Mouse (Mus musculus): ENCODE results near the gene Arid1a. TPM values are rescaled to one million over a fixed set of nuclear protein-coding genes. Genes with fewer than 3 reads are reported as not detected.

Arid1a gene
- polyA plus RNA-seq (2015; fragmentation: Nextera tagmentation; extraction: Ambion mirVana), result 26.9 and 28.7 TPM in 2 replicates

DNA sequence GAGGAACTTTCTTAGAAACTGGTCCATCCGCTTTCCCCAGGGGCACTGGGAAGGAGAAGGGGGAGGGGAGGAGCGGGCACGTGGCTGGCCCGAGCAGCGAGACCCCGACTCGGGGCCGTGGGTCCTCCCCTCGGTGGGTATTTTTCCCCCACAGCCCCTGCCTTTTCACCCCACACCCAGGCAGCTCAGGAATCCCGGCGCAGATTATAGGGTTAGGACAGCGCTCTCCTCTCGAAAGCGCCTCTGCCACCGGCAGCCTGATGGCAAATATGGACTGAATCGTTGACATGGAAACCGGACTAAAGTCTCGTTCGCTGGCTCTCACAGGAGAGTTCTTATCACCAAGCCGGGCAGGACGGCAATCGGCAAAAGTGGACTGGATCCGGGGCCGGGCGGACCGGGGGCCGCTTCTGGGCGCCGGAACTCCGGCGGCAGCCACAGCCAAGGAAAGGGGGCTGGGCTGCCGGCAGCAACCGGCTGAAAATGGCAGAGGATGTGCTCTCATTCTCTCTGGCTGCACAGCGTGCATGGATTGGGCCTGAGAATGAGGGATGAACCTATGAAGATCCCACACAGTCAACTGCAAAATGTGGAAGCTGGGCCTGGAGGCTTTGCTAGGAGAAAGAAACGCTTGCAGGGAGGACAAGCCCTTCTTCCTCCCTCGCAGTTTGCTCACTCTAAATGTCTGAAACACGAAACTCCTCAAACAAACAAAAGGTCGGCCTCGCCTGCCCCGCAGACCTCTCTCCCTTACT, at the start of gene Arid1a:
Gene Arid1a, minus strand, starts transcription at position 256 of the 755 bp plus-strand sequence.
- peak within 1 kb of the TSS; percentile 63 for H3K9ac ChIP-seq (replicated peaks)
- H3K36me3 ChIP-seq, result no peaks in the 10 kb centered on the region
- WGBS, result under 1% methylated on average over 40 of the region's 40 CpGs
- H3K27ac ChIP-seq (replicated peaks), result peak within 1 kb of the TSS; percentile 100
- peaks cover 22% of the 10 kb centered on the region for H3K4me1 ChIP-seq
- ATAC-seq (ENCODE audit: low FRiP score), result peak; percentile 60
- peak within 1 kb of the TSS; percentile 96 for H3K4me3 ChIP-seq (replicated peaks)
- no peaks in the 10 kb centered on the region for H3K9me3 ChIP-seq (replicated peaks)
- H3K27me3 ChIP-seq (replicated peaks), result no peaks in the 10 kb centered on the region
- peak within 1 kb of the TSS; percentile 94 for H3K4me2 ChIP-seq

- no peak for ATAC-seq (ENCODE audit: low FRiP score)
- 78% methylated on average over 15 of the region's 15 CpGs for WGBS
- H3K27ac ChIP-seq (replicated peaks), result no peak overlapping the region
These were observed 48.1 kb upstream of the Arid1a start for GRCm38 (mm10) chr4:133804401-133805263.

DNA sequence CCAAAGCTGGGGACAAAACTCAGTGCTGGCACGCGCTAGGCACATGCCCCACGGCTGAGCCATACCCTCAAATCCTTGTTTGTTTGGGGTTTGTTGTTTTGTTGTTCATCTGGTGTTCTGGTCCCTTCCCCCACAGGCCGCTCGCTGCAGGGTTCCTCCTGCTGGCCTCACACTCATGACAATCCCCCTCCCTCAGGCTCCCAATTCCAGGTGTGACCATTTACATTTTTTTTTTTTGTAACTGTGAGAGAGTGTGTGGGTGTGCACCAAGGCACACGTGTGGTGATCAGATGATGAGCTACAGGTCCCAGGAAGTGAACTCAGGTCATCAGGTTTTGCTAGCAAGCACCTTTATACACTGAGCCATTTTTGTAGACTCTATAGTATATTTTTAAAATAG, 44.0 kb upstream of the Arid1a start:
- no peak overlapping the region for H3K27ac ChIP-seq (replicated peaks)
- H3K4me3 ChIP-seq (replicated peaks), result no peak overlapping the region
- H3K36me3 ChIP-seq, result no peaks in the 10 kb centered on the region
- no peaks in the 10 kb centered on the region for H3K9me3 ChIP-seq (replicated peaks)
- WGBS, result 39% methylated on average over 4 of the region's 6 CpGs
- no peaks in the 10 kb centered on the region for H3K27me3 ChIP-seq (replicated peaks)
- no peak overlapping the region for H3K4me2 ChIP-seq
- H3K9ac ChIP-seq (replicated peaks), result no peak overlapping the region
- no peaks in the 10 kb centered on the region for H3K4me1 ChIP-seq
- no peak for ATAC-seq (ENCODE audit: low FRiP score)

More at GRCm38 (mm10) chr4:133804401-133805263, 48.1 kb upstream of the Arid1a start:
- H3K9me3 ChIP-seq (replicated peaks), result no peaks in the 10 kb centered on the region
- no peaks in the 10 kb centered on the region for H3K27me3 ChIP-seq (replicated peaks)
- H3K4me1 ChIP-seq, result no peaks in the 10 kb centered on the region
- H3K36me3 ChIP-seq, result no peaks in the 10 kb centered on the region
- no peak overlapping the region for H3K9ac ChIP-seq (replicated peaks)
- no peak overlapping the region for H3K4me2 ChIP-seq
- H3K4me3 ChIP-seq (replicated peaks), result no peak overlapping the region

DNA sequence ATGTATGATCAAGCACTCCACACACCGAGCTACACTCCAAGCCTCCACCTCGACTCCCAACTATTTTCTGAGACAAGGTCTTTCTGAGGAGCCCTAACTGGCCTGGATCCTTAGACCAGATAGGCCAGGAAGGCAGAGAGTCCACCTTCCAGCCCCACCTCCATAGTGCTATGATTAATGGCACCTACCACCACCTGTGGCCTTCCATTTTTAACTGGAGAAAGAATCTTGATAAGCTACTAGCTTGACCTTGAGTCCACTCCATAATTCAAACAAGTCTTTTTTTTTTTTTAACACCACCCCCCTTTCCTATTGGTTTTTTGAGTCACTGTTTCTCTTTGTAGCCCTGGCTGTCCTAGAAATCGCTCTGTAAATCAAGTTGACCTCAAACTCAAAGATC, 36.7 kb upstream of the Arid1a start:
- no peak overlapping the region for H3K4me2 ChIP-seq
- H3K9me3 ChIP-seq (replicated peaks), result no peaks in the 10 kb centered on the region
- no peaks in the 10 kb centered on the region for H3K4me1 ChIP-seq
- H3K36me3 ChIP-seq, result no peaks in the 10 kb centered on the region
- H3K27me3 ChIP-seq (replicated peaks), result no peaks in the 10 kb centered on the region
- WGBS, result 85% methylated on average over 3 of the region's 3 CpGs
- no peak overlapping the region for H3K4me3 ChIP-seq (replicated peaks)
- H3K27ac ChIP-seq (replicated peaks), result no peak overlapping the region
- no peak overlapping the region for H3K9ac ChIP-seq (replicated peaks)
- ATAC-seq (ENCODE audit: low FRiP score), result no peak

DNA sequence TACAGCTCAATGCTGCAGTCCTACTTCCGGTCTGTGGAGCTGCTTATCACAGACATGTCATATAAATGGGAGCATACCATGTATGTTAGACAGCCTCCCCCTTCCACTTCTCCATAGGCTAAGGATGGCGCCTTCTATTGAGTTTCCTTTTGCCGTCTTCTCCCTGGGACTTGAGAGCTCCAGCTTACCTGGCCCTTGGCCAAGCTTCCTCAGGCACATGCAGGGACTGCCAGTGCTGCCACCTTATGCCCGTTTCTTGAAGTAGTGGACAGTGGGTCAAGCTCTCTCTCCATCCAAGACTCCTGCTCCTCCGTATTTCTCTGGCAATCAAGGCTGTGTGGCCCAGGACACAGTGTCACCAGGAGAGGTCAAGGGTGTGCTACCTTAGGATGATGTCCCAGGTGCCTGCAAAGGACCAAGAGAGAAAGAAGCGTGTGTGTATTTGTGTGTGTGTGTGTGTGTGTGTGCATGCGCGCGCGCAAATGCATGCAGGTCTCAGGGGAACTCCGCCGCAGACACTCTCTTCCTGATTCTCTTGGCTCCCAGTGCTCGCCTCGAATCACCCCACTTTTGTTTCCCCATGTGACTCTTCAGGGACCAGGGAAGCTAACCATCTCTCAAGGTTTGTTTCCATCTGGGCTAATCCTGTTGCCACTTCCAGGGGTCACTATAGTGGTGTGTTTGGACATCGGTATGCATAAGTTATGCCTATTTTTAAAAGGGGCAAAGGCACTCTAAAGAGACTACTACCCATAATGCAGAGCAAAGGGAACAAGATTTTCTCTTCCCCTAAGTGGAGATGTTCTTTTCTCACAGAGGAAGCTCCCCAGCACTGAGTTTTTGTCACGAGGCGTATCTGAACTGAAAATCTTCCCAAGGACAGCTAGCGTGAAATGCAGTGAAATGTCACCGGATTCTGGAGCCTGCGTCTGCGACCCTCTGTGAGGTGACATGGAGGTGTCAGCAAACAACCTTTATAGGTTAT, 18.3 kb upstream of the Arid1a start:
- WGBS, result 82% methylated on average over 21 of the region's 21 CpGs
- no peaks in the 10 kb centered on the region for H3K36me3 ChIP-seq
- no peak for ATAC-seq (ENCODE audit: low FRiP score)

GRCm38 (mm10) chr4:133769157-133769556, 12.6 kb upstream of the Arid1a start:
- WGBS, result 83% methylated on average over 3 of the region's 3 CpGs

More for the DNA sequence above, 18.3 kb upstream of the Arid1a start:
- Histone ChIP-seq H3K9ac (replicated peaks) (no peak overlapping the region), H3K4me1 (no peaks in the 10 kb centered on the region), H3K4me2 (no peak overlapping the region), H3K9me3 (replicated peaks) (no peaks in the 10 kb centered on the region), H3K27ac (replicated peaks) (no peak overlapping the region), H3K27me3 (replicated peaks) (no peaks in the 10 kb centered on the region), H3K4me3 (replicated peaks) (no peak overlapping the region)

GRCm38 (mm10) chr4:133763112-133763511, 6.5 kb upstream of the Arid1a start:
- no peak for ATAC-seq (ENCODE audit: low FRiP score)
- Histone ChIP-seq H3K4me1 (no peaks in the 10 kb centered on the region), H3K4me2 (no peak overlapping the region), H3K9me3 (replicated peaks) (no peaks in the 10 kb centered on the region), H3K9ac (replicated peaks) (no peak overlapping the region), H3K27ac (replicated peaks) (no peak overlapping the region), H3K27me3 (replicated peaks) (no peaks in the 10 kb centered on the region), H3K4me3 (replicated peaks) (no peak overlapping the region), H3K36me3 (no peaks in the 10 kb centered on the region)
- WGBS, result 73% methylated on average over 6 of the region's 6 CpGs

More at GRCm38 (mm10) chr4:133769157-133769556, 12.6 kb upstream of the Arid1a start:
- Histone ChIP-seq H3K27me3 (replicated peaks) (no peaks in the 10 kb centered on the region), H3K4me3 (replicated peaks) (no peak overlapping the region), H3K9me3 (replicated peaks) (no peaks in the 10 kb centered on the region), H3K9ac (replicated peaks) (no peak overlapping the region), H3K4me1 (no peaks in the 10 kb centered on the region), H3K4me2 (no peak overlapping the region), H3K36me3 (no peaks in the 10 kb centered on the region), H3K27ac (replicated peaks) (no peak overlapping the region)
- ATAC-seq (ENCODE audit: low FRiP score), result no peak

DNA sequence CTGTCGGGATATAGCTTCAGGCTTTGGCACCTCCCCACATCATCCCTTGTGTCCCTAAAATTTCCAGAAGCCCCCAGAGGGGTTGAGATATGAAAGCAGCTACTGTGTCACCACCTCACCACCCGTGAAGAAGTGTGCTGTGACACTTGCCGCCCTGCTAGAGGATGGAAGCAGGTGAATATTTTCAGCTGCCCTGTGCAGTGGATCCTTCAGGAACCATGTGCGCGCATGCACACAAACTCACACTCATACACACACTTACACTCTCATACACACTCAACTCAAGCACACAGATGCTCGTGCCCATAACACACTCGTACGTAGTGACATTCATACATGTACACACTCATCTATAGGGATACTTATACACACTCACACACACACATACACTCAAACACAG, 3.1 kb upstream of the Arid1a start:
- Histone ChIP-seq H3K9ac (replicated peaks) (no peak overlapping the region), H3K36me3 (no peaks in the 10 kb centered on the region), H3K27ac (replicated peaks) (no peak overlapping the region), H3K4me1 (peaks cover 19% of the 10 kb centered on the region), H3K4me3 (replicated peaks) (no peak overlapping the region), H3K27me3 (replicated peaks) (no peaks in the 10 kb centered on the region), H3K9me3 (replicated peaks) (no peaks in the 10 kb centered on the region), H3K4me2 (no peak overlapping the region)
- ATAC-seq (ENCODE audit: low FRiP score), result no peak
- WGBS, result 88% methylated on average over 8 of the region's 8 CpGs

GRCm38 (mm10) chr4:133757269-133757835, 783 bp upstream of the Arid1a start:
- Histone ChIP-seq H3K27me3 (replicated peaks) (no peaks in the 10 kb centered on the region), H3K27ac (replicated peaks) (peak overlapping the region; percentile 100), H3K9me3 (replicated peaks) (no peaks in the 10 kb centered on the region), H3K36me3 (no peaks in the 10 kb centered on the region), H3K4me2 (peak overlapping the region; percentile 94), H3K4me3 (replicated peaks) (peak overlapping the region; percentile 96), H3K4me1 (peaks cover 22% of the 10 kb centered on the region), H3K9ac (replicated peaks) (peak overlapping the region; percentile 63)
- under 1% methylated on average over 38 of the region's 38 CpGs for WGBS
- ATAC-seq (ENCODE audit: low FRiP score), result peak; percentile 23; the same call in 1 of the 2 replicates

DNA sequence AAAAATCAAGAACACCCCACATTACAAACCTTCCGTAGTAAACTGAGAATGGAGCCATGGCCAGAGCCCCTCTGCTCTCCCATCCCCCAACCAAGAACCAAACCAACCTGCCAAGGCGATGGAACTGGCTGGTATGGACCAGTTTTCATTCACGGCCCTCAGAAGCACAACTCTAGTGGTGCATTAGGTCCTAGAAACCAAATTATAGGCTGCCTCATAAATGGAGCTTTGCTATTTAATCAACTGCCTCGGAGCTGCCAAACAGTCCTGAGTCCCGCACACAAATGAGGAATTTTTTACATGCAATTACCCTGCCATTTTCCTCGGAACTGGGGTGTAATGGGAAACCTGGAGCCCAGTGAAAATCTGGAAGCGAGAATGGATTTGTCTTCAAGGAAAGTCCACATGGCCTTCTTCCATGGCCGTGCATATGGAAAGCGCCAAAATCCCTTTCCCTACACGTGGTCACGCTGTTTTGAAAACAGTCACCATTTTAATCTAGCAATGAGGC, 653 bp downstream of the Arid1a start:
- peak overlapping the region; percentile 63 for H3K9ac ChIP-seq (replicated peaks)
- 1% methylated on average over 11 of the region's 11 CpGs for WGBS
- ATAC-seq (ENCODE audit: low FRiP score), result no peak
- peak overlapping the region; percentile 94 for H3K4me2 ChIP-seq
- no peaks in the 10 kb centered on the region for H3K9me3 ChIP-seq (replicated peaks)
- H3K4me1 ChIP-seq, result peaks cover 22% of the 10 kb centered on the region
- H3K4me3 ChIP-seq (replicated peaks), result peak overlapping the region; percentile 96
- H3K36me3 ChIP-seq, result no peaks in the 10 kb centered on the region
- H3K27ac ChIP-seq (replicated peaks), result peak overlapping the region; percentile 100
- H3K27me3 ChIP-seq (replicated peaks), result no peaks in the 10 kb centered on the region

Data from neural tube, embryonic 15.5 days (tissue).